Mouse (Mus musculus) layer of hippocampus, adult 2 months (tissue): ENCODE measurements at regions not wholly inside any gene's neighbourhood (a gene's known extent, or its start where the extent isn't known, plus 50 kb on each side); places are given as distances from the start of the nearest gene placed in this dataset.

Experiments used
- DNase-seq, 2 experiments: peaks; one replicate each; pipeline ENCODE4 v3.0.0; 2022; ENCODE audit warnings: low spot score in 2 of 2
- H3K27ac ChIP-seq: fragments of 200-600 bp; 2 replicates; pipeline ENCODE4 v1.8.1; 2022
- H3K4me3 ChIP-seq: fragments of 200-600 bp; 2 replicates; pipeline ENCODE4 v1.8.1; 2022; ENCODE audit warnings: mild to moderate bottlenecking
- CTCF ChIP-seq: fragments of 200-600 bp; conservative IDR thresholded peaks from 2 replicates; pipeline ENCODE4 v1.8.1; 2022; ENCODE audit warnings: antibody characterized with exemption, mild to moderate bottlenecking, moderate library complexity

- no peak for TF ChIP-seq CTCF
- Histone ChIP-seq H3K27ac (no peak overlapping the region), H3K4me3 (no peak overlapping the region)
- no peak for DNase-seq
Observed at GRCm38 (mm10) chr2:19049877-19050731, 52.0 kb downstream of the 4930426L09Rik start.

DNA sequence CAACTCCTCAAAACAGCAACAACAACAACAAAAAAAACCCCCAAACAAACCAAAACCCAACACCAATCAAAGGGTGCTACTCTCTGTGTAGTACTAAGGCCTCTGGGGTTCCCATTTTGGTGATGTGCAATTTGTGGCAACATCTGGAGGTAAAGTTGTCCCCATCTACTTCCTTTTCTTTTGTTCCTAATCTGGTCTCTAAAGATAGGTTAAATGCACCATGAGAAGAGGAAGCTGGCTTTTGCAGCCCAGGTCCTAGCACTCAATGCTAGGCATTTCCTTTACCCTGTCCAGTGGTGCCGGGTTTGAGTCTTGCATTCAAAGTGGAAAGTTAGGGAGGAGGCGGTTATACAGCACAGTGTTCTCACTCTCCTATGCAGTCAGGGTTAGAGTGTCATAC is 57.4 kb downstream of the 4930426L09Rik start:
- DNase-seq, result no peak
- Histone ChIP-seq H3K27ac (no peak overlapping the region), H3K4me3 (no peak overlapping the region)
- no peak for TF ChIP-seq CTCF

GRCm38 (mm10) chr2:19057859-19058258 is 59.7 kb downstream of the 4930426L09Rik start:
- no peak for TF ChIP-seq CTCF
- no peak overlapping the region for H3K27ac ChIP-seq
- H3K4me3 ChIP-seq, result no peak overlapping the region
- no peak for DNase-seq

DNA sequence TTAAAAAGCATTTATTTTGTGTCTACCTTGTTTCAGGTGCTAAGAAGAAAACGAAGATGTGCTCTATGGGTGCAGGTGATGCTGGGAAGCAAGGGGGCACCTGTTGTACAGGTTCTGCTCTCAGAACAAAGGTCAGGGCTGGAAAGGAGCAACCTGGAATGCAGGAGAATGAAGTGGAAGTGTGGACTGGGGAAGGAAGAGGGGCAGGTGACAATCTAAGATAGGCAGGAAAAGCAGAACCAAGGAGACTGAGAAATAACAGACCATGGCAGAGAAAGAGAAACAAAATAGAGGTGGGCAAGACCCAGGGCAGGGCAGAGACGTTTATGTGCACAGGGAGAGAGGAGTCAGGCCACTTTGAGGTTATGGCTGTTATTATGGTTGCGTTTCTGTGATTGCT is 60.6 kb downstream of the 4930426L09Rik start:
- H3K4me3 ChIP-seq, result no peak overlapping the region
- H3K27ac ChIP-seq, result no peak overlapping the region
- DNase-seq, result no peak
- no peak for TF ChIP-seq CTCF

DNA sequence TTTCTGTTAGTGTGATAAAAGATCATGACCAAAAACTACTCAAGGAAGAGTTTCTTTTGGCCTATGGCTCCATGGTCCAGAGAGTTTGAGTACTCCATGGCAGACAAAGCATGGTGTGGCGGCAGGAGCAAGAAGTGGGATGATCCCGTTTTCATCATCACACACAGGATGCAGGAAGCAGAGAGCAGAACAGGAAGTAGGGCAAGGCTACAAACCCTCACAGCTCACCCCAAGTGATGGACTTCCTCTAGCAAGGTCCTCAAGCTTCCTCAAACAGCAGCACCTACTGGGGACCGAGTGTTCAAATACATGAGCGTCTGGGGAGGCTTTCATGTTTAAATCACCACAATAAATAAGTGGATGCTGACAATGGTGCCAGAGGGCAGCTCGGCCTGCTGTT is 61.1 kb downstream of the 4930426L09Rik start:
- H3K4me3 ChIP-seq, result no peak overlapping the region
- no peak for TF ChIP-seq CTCF
- H3K27ac ChIP-seq, result no peak overlapping the region
- DNase-seq, result no peak

DNA sequence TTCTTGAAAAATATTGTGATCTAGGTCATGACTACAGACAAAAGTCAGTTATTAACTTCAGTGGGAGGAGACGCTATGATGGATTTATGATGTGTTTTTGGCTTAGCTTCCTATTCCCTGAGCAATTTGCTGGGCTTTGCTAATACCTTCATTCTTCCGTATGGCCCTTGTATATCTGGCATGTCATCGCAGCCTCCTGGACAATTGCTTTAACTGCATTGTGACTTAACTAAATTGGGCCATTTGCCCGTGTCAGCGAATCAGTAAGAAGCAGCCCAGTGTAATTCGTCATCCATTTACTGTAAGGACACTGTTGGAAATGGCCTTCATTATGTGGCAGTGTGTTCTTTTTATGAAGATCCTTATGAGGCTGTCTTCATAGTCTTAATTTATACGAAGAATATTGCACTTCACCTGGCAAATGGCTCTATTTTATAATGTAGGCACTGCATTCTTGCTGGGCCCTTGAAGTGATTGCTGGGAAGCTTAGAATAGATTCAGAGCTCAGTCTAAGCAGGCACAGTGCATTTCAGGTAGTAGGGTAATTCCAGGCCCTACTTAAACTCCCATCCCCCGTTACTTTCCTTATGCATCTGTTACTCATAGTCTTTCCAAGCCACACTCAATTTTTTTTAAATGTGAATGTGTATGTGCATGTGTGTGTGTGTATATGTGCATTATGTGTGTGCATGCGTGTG is 62.2 kb downstream of the 4930426L09Rik start:
- TF ChIP-seq CTCF, result no peak
- no peak overlapping the region for H3K27ac ChIP-seq
- H3K4me3 ChIP-seq, result no peak overlapping the region
- no peak for DNase-seq

DNA sequence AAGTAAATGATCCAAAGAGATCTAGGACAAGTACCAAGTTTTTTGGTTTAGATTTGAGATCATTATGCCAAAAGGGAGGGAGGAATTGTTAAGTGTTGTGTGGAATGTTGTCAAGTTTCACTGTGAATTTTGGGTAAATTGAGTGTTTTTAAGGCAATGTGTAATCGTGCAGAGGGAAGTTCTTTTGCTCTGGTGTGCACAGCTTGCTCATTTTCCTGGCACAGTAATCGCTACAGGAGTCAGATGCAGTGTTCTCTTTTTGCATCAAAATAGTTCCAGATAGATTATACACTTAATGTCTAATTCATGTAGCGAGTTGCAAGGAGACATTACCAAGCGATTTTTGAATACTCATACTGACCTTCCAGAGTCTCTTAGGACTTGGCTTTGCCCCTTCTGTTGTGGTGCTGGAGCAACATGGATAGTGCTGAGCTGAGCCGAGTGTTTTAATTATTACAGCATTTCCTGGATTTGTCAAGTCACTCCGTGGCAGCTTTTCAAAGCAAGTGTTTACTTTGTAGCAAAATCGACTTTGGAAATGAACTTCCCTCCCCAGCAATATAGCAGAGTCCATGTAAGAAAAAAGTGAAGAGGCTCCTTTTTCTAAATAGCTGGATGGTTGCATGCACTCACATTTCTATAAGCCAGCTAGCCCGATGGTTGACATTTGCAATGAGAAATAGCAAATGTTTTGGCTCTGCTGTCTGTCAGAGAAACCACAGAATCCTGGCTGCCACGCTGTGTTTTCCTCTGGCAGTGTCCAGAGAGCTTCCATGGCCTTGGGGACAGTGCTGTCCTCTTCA is 66.6 kb downstream of the 4930426L09Rik start:
- H3K27ac ChIP-seq, result peak overlapping the region; percentile 70
- TF ChIP-seq CTCF, result no peak
- peak overlapping the region; percentile 21 for H3K4me3 ChIP-seq
- peak; percentile 35 to 52 for DNase-seq

GRCm38 (mm10) chr2:19065511-19065910 is 67.4 kb downstream of the 4930426L09Rik start:
- DNase-seq, result no peak
- Histone ChIP-seq H3K27ac (peak overlapping the region; percentile 70; the same call in 1 of the 2 replicates), H3K4me3 (no peak overlapping the region)
- no peak for TF ChIP-seq CTCF

DNA sequence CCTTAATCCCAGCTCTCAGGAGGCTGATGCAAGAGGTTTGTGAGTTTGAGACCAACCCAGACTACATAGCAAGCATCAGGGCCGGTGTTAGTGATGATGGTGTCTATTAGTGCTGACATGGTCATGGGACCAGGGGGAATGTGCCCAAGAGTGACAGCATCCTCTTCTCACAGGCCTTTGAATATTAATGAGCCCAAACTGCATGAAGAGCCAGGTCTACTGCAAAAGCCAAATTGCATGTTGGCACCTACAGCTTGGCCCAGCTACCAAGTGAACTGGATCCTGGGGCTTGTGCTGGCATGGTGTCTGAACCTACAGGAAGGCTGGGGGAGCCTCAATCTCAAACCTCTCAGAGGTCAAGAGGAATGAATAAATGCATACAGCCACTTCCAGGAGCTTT is 70.0 kb downstream of the 4930426L09Rik start:
- no peak overlapping the region for H3K27ac ChIP-seq
- no peak overlapping the region for H3K4me3 ChIP-seq
- no peak for DNase-seq
- no peak for TF ChIP-seq CTCF

GRCm38 (mm10) chr2:19083816-19084215 is 85.7 kb downstream of the 4930426L09Rik start:
- H3K4me3 ChIP-seq, result no peak overlapping the region
- DNase-seq, result no peak
- no peak for TF ChIP-seq CTCF
- no peak overlapping the region for H3K27ac ChIP-seq

GRCm38 (mm10) chr2:19085105-19085504 is 87.0 kb downstream of the 4930426L09Rik start:
- no peak for DNase-seq
- TF ChIP-seq CTCF, result no peak
- H3K27ac ChIP-seq, result no peak overlapping the region
- H3K4me3 ChIP-seq, result no peak overlapping the region

- TF ChIP-seq CTCF, result no peak
- DNase-seq, result no peak
- Histone ChIP-seq H3K27ac (no peak overlapping the region), H3K4me3 (no peak overlapping the region)
Observed at GRCm38 (mm10) chr2:19086167-19086566, 88.0 kb downstream of the 4930426L09Rik start.

DNA sequence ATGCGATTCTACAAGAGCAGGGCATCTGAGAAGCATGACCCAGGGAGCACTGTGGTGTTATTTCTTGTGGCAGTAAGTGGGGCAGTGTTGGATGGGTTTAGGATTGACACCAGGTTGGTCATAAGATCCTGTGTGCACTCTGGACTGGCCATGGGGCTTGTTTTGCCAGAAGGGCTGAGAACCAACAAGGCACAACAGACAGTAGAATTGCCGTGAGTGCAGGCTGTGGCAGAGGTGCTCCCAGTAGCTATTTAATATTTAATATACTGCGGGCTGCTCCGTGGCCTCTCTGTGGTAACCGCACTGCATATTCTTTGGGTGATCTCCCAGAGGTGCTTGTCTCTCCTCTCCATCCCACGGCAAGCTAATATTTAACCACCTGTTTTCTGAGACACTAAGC is 88.5 kb downstream of the 4930426L09Rik start:
- DNase-seq, result no peak
- no peak for TF ChIP-seq CTCF
- H3K27ac ChIP-seq, result no peak overlapping the region
- H3K4me3 ChIP-seq, result no peak overlapping the region
